8 mouse cellular contexts compared by ENCODE assay signal in genomic region chr3:58372905-58373208, GRCm38 (mm10). TPM values are rescaled to one million over a fixed set of nuclear protein-coding genes. Genes with fewer than 3 reads are reported as not detected.
A peak's percentile ranks its signal among the peaks of the same experiment; 100 is the strongest.
DNase-seq lines count a peak whose midpoint lies in the region; ATAC-seq lines count a peak whose summit lies in the region.

No protein-coding gene starts in this region.

- no peaks in the 10 kb centered on the region for H3K36me3 ChIP-seq in limb, embryonic 11.5 days (ENCODE audit: control insufficient read depth, insufficient read depth, low read length)
- H3K36me3 ChIP-seq in limb, embryonic 10.5 days: no peaks in the 10 kb centered on the region
- no peaks in the 10 kb centered on the region for H3K36me3 ChIP-seq in forebrain, embryonic 13.5 days (ENCODE audit: poor library complexity, severe bottlenecking)
- H3K36me3 ChIP-seq in neural tube, embryonic 13.5 days: no peaks in the 10 kb centered on the region

- ATAC-seq in limb, embryonic 11.5 days (ENCODE audit: insufficient number of reproducible peaks, low FRiP score, low TSS enrichment, low read depth): no peak
- peak; percentile 36; the same call in 1 of the 2 replicates for ATAC-seq in forebrain, embryonic 13.5 days
- no peak; the same call in 1 of the 2 replicates for ATAC-seq in neural tube, embryonic 13.5 days (ENCODE audit: low read depth)

- no peak for DNase-seq in limb, embryonic 11.5 days (ENCODE audit: low spot score)
- DNase-seq in limb, embryonic 10.5 days (ENCODE audit: low spot score): no peak
- peak; percentile 19 for DNase-seq in kidney, postnatal 10 days
- DNase-seq in left cerebral cortex, adult 18-20 months (ENCODE audit: low spot score in 2 of 2): no peak
- no peak for DNase-seq in thymus, postnatal 25 days
- DNase-seq in spleen, adult 12 weeks (ENCODE audit: low spot score): no peak

- H3K4me3 ChIP-seq in limb, embryonic 11.5 days (ENCODE audit: low read depth, low read length): no peak overlapping the region
- no peak overlapping the region; the same call in 1 of the 2 replicates for H3K4me3 ChIP-seq in limb, embryonic 10.5 days
- no peak overlapping the region for H3K4me3 ChIP-seq in forebrain, embryonic 13.5 days
- H3K4me3 ChIP-seq in neural tube, embryonic 13.5 days: peak overlapping the region; percentile 16; the same call in 1 of the 2 replicates

- H3K4me1 ChIP-seq in limb, embryonic 11.5 days (ENCODE audit: control insufficient read depth, insufficient read depth, low read length): no peaks in the 10 kb centered on the region
- H3K4me1 ChIP-seq in limb, embryonic 10.5 days: peaks cover 10% of the 10 kb centered on the region
- peaks cover 19% of the 10 kb centered on the region for H3K4me1 ChIP-seq in forebrain, embryonic 13.5 days
- H3K4me1 ChIP-seq in neural tube, embryonic 13.5 days (replicated peaks): peaks cover 16% of the 10 kb centered on the region

- WGBS in limb, embryonic 11.5 days: 12% methylated on average over 5 of the region's 5 CpGs
- WGBS in limb, embryonic 10.5 days: 8% methylated on average over 5 of the region's 5 CpGs
- WGBS in forebrain, embryonic 13.5 days: 6% methylated on average over 5 of the region's 5 CpGs
- 7% methylated on average over 5 of the region's 5 CpGs for WGBS in neural tube, embryonic 13.5 days

- H3K27ac ChIP-seq in limb, embryonic 11.5 days (replicated peaks; ENCODE audit: low read depth, low read length): no peak overlapping the region
- H3K27ac ChIP-seq in limb, embryonic 10.5 days: no peak overlapping the region
- H3K27ac ChIP-seq in forebrain, embryonic 13.5 days: no peak overlapping the region
- no peak overlapping the region for H3K27ac ChIP-seq in neural tube, embryonic 13.5 days (replicated peaks)

- H3K9me3 ChIP-seq in limb, embryonic 11.5 days (ENCODE audit: control insufficient read depth, low read length): no peaks in the 10 kb centered on the region
- no peaks in the 10 kb centered on the region for H3K9me3 ChIP-seq in limb, embryonic 10.5 days (replicated peaks)
- no peaks in the 10 kb centered on the region for H3K9me3 ChIP-seq in forebrain, embryonic 13.5 days (replicated peaks)
- H3K9me3 ChIP-seq in neural tube, embryonic 13.5 days: no peaks in the 10 kb centered on the region

- no peaks in the 10 kb centered on the region for H3K27me3 ChIP-seq in limb, embryonic 11.5 days (ENCODE audit: control insufficient read depth, insufficient read depth, low read length)
- H3K27me3 ChIP-seq in limb, embryonic 10.5 days (ENCODE audit: low read depth, poor library complexity, severe bottlenecking): peaks cover 4% of the 10 kb centered on the region; the same call in 1 of the 2 replicates
- H3K27me3 ChIP-seq in forebrain, embryonic 13.5 days: no peaks in the 10 kb centered on the region
- no peaks in the 10 kb centered on the region for H3K27me3 ChIP-seq in neural tube, embryonic 13.5 days

- peak overlapping the region; percentile 19; the same call in 1 of the 2 replicates for H3K4me2 ChIP-seq in limb, embryonic 11.5 days (ENCODE audit: low read depth, severe bottlenecking)
- peak overlapping the region; percentile 47 for H3K4me2 ChIP-seq in forebrain, embryonic 13.5 days
- peak overlapping the region; percentile 47 for H3K4me2 ChIP-seq in neural tube, embryonic 13.5 days

- H3K9ac ChIP-seq in limb, embryonic 11.5 days (ENCODE audit: low read length): no peak overlapping the region
- no peak overlapping the region for H3K9ac ChIP-seq in forebrain, embryonic 13.5 days
- H3K9ac ChIP-seq in neural tube, embryonic 13.5 days: peak overlapping the region; percentile 38; the same call in 1 of the 2 replicates

RNA-seq across cellular contexts. Expression of gene Tsc22d2, which starts 41.7 kb away (rescaled TPM):
- 12.0 and 14.3 TPM in 2 replicates for polyA plus RNA-seq in limb, embryonic 11.5 days (2014; fragmentation: Nextera tagmentation; extraction: Ambion mirVana)
- 8.0 and 8.4 TPM in 2 replicates for polyA plus RNA-seq in limb, embryonic 10.5 days (2016; fragmentation: Nextera tagmentation; extraction: Ambion mirVana)
- polyA plus RNA-seq in forebrain, embryonic 13.5 days (2015; fragmentation: Nextera tagmentation; extraction: Ambion mirVana): 7.5 and 7.6 TPM in 2 replicates
- 8.3 and 8.6 TPM in 2 replicates for polyA plus RNA-seq in neural tube, embryonic 13.5 days (2015; fragmentation: Nextera tagmentation; extraction: Ambion mirVana)
- 10 to 100 TPM; 37.4 to 38.8 TPM for total RNA-seq in left cerebral cortex, adult 18-20 months (2021)
